Mouse (Mus musculus) layer of hippocampus, adult 18-20 months (tissue): ENCODE data around the gene Endog. TPM values are rescaled to one million over a fixed set of nuclear protein-coding genes. Genes with fewer than 3 reads are reported as not detected.
"Not testable (repeated sequence)": the region's sequence is repeated elsewhere in the genome, so short reads cannot be mapped to it uniquely, and the experiment has no call there.

Experiments
- DNase-seq, 2 experiments: peaks; one replicate each; pipeline ENCODE4 v3.0.0; 2022; ENCODE audit warnings: low spot score in 2 of 2
- long read RNA-seq: library from polyadenylated mRNA; stranded (forward); transcript quantifications from one replicate; pipeline ENCODE4 v2.0.0, GENCODE M21; 2021
- total RNA-seq, 2 experiments: library from RNA; stranded (reverse); gene quantifications; 2 replicates each; pipeline ENCODE4 v1.2.3; 2021

Endog gene
- total RNA-seq, result 10 to 100 TPM; 20.7 to 24.9 TPM
- long read RNA-seq, transcript Endog-201 (3 exons, 1,063 nt), result major isoform, 25 of 32 reads
- long read RNA-seq, partial matches to known transcripts, result 3 of 32 reads
- long read RNA-seq, other reads (novel, unspliced or antisense), result 4 of 32 reads

DNA sequence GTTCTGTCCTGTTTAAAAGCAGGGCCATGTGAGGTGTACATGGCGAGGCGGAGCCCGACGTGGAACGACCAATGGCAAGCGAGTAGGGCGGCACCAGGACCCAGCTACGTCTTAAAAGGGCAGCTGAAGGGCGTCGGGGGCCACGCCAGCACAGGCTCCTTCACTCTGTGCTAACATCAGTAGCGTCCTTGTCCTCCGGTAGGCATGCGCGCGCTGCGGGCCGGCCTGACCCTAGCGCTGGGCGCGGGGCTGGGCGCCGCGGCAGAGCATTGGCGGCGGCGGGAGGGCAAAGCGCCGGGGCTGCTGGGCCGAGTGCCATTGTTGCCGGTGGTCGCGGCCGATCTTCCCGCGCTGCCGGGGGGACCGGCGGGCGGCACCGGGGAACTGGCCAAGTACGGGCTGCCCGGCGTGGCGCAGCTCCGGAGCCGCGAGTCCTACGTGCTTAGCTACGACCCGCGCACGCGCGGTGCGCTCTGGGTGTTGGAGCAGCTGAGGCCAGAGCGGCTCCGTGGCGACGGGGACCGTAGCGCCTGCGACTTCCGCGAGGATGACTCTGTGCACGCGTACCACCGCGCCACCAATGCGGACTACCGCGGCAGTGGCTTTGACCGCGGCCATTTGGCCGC is at the start of gene Endog:
Gene Endog (plus strand): TSS at position 123 of the 626 bp plus-strand sequence.
- peak; percentile 79 to 92 for DNase-seq

DNA sequence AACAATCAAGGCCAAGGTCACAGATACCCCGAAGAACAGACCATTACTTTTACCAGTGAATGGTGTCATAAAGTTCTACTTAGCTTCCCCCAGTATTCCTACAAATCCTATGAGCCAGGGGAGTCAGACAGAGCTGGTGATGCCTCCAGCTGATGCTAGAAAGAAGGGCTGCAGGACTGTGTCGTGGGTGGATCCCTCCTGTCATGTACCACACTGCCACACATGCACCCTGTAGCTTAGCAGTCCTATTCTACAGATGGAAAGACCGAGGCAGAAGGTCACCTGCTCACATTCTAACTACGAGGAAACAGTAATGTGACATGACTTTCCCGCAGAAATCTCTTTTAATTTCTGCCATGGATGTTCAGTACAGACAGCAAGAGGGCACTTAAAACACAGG is 48.5 kb upstream of the Endog start:
- peak in 1 of 2 experiments; percentile 78 for DNase-seq

DNA sequence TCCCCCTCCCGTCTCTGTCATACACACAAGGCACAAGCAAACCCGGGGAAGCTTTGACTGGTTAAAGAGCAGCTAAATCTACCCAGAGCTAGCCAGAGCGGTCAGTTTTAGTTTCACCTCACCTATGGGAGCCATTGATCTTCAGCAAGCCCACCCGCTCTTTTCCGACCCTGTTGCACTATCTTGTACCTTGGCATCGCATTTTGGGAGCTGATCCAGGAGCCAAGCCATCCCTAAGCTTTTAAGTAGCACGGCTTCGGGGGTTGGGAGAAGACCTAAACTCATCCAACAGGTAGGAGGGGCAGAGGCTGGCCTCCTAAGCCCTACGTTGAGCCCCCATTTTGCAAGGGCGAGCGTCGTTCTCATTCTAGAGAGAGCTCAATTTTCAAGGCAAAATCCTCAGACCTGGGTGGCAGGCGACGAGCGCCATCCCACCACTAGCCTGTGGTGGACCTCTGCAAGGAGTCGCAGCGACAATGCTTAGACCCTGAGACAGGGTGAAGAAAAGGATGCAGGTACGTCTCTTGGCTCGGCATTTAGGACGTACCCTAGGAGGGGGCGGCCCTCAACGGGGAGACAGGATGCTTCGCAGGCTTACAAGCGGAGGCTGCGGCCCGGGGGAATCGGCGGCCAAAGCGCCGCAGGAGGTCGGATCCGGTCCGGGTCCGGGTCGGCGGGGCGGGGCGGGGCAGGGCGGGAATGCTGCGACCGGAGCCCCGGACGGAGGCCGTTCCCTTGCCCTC is 47.4 kb upstream of the Endog start:
- peak; percentile 35 to 53 for DNase-seq

DNA sequence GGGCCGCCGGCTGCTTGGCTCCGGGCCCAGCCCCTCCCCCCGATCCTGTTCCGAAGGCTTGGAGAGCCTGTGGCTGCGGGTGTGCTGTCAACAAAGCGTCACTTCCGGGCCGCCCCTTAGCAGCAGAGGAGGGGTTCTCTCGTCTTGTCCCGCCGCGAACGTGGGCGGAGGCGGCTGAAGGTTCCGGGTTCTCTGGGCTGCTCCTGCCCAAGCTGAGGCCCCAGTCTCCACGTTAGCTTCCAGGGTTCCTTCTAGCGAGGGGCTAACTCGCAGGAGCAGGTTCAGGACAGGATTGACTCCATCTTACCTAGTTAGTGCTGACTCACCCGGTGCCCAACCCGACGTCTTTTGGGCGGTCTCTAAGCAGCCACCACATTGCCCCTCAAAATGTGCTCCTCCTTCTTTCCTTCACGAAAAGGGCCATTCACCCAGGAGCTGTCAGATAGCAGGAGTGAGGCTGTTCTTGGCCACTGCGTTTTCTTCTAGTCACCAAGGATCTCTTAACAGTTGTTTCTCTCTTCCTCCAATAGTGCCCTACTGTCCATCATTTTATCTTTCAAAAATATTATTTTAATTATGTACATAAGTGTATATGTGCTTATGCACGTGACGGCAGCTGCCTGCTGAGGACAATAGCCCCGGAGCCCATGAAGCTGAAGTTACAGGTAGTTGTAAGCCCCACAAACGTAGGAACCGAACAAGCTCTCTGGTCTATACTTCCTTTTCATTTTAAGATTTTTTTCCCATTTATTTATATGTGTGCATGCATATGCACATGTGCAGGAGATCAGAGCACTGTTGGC is 46.6 kb upstream of the Endog start, which contains the start of gene Zer1:
Gene Zer1 (minus strand): TSS at position 114 of the 803 bp plus-strand sequence.
- peak; percentile 92 to 96 for DNase-seq

DNA sequence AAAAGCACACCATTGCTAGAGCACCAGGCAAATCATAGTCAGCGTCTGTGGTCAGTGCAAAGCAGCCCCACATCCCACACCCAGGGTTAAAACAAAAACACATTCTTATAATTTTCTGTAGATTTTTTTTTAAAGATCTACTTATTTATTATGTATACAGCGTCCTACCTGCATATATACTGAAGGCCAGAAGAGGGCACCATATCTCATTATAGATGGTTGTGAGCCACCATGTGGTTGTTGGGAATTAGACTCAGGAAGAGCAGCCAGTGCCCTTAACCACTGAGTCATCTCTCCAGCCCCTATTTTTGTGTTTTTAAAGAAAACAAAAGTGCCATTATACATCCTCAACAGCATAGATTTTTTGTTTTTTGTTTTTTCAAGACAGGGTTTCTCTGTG is 42.5 kb upstream of the Endog start:
- DNase-seq, result peak in 1 of 2 experiments; percentile 72

DNA sequence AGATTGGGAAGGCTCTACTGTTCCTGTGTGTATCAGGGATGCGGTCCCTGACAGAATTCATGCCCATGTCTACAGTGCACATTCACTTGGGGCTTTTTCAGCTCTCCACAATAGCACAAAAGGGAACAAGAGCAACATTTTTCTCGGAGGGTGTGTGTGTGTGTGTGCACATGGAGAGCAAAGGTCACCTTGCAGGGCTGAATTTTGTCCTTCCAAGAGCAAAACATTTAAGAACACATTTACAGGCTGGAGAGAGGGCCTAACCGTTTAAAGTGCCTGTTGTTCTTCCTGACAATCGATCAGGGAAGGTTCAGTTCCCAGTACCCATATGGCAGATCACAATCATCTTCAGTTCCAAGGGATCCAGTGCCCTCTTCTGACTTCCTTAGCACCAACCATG is 41.1 kb upstream of the Endog start:
- no peak for DNase-seq

DNA sequence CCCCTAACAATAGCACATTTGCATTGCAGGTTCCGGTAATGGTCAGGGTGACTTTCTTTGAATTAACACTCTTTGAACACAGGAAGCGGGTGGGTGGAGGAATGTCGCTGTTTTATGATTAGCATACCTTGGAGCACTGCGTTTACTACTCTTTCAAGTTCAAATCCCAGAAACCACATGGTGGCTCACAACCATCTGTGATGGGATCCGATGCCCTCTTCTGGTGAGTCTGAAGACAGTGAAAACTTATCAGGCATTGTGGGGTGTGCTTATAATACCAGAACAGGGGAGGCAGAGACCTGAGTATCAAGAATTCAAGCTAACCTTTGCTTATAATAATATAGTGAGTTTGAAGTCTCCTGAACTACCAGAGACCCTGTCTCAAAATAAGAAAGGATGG is 40.1 kb upstream of the Endog start:
- not testable (repeated sequence) for DNase-seq

DNA sequence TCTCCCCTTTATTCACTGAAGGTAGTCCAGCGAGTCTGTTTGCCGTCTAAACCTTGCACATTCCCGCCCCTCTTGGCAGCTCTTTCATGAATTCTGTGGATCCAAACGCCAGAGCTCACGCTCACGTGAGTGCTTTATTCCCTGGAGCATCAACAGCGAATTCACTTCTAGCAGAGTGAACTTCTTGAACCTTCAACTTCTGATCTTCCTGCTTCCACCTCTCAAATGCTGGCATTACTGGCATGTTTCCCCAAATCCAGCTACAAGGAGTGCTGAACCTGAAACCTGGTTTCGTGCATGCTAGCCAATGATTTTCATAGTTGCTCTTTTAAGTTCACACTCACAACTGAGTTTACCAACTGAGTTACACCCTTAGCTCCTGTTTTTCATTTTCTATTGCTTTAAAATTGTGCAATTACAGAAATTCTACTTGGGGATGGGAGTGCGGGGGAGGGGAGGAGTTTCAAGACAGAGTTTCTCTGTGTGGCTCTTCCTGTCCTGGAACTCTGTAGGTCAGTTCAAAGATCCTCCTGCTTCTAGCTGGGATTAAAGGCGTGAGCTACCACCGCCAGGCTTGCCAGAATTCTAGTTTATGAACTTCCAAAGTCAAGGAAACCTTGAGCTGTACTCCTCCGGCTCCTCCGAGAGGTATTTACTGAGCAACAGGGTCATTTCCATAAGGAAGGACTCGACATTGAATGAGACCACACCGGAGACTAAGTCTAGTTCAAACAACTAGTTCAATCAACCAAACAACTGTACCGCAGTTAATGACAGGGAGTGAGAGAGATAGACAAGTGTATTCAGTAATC is 38.3 kb upstream of the Endog start:
- DNase-seq, result no peak

DNA sequence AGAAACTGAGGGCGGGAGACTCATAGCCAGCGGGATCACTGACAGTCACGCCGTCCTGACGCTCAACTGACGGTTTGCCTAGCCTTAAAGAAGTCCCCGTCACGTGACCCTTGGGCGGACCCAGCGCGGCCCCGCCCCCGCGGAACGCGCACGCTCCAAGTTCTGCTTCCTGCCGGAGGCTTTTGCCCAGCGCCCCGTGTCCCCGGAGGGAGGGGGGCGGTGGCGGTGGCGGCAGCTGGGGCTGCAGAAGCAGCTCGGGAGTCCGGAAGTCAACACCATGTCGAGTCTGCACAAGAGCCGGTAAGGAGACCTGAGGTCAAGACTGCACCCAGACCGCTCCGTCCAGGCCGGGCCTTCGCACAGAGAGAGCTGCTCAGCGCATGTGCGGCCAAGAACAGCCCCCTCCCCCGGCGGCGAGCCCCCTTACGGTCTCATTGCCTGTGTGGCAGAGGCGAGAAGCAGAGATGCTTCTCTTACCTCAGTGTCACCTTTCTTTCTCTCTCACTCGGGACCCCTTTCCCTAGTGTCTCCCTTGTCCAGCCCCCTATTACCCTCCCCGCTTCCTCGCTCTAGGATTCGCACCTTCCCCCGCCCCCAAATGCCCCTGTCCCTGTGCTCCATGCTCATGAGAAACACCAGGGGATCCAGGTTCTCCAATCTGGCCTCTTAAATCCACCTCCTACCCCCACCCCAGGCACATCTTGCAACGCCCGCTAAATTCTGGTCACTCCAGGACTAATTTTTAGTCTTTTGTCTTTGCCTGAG is 37.5 kb upstream of the Endog start, which contains the start of gene Tbc1d13:
Gene Tbc1d13 (plus strand): TSS at position 134 of the 765 bp plus-strand sequence.
- DNase-seq, result peak; percentile 96 to 99

DNA sequence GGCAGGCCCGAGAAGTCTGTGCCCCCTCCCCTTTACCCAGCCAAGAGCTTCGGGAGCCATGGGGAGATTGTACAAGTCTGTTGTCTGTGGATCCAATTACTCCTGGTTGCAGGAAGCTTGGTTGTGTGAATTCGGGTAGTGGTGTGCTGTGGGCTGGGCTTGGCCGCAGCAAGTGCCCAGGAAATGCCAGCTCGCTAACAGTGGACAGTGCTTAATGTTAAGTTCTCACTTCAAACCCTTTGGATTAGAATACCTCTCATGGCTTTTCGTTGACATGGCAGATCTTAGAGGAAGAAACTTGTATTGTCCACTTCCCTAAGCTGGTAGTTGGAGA is 36.9 kb upstream of the Endog start:
- no peak for DNase-seq

DNA sequence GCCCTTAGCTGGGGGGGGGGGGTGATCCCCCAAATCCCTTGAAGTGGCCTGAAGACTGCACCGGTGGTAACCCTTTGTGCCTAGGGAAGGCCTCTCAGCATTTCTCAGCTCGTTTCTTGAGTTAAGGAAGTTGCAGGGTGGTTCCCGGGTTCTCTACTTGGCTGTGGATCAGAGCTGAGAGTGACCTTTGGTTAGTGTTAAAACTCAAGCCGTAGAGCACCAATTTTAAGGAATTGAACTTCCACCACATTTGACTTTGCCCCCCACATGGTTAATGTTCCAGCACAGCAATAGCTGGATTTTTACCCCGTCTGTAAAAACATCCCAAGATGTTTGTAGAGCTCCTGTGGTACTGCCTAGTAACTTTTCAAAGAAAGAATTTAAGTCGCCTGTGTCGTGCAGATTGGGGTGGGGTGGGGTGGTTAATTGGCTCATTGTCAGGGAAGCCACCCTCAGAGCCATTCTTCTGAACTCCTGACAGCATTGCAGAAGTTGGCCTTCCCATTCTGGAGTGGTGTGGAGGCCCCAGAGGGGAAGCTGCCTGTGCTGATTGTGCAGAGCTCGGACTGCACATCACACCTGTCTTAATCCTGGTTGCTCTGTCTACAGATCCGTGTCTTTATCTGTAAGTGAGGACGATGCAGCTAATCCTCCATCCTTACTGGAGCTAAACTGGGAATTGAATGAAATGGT is 36.2 kb upstream of the Endog start:
- DNase-seq, result no peak

DNA sequence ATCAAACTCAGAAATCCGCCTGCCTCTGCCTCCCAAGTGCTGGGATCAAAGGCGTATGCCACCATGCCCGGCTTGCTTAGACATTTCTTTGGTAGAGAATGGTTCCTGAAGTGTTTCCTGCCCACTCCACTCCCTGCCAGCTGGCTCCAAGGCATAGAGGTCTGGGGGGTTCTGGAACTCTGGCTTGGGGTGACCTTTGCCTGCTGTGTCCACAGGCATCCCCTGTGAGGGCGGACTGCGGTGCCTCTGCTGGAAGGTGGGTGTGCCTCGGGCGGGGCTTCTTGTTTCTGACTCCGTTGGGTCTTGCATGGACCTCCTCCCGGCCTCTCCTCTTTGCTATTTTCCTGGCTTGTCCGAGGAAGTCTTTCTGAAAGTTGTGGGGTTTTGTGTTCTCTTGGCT is 34.8 kb upstream of the Endog start:
- no peak for DNase-seq

DNA sequence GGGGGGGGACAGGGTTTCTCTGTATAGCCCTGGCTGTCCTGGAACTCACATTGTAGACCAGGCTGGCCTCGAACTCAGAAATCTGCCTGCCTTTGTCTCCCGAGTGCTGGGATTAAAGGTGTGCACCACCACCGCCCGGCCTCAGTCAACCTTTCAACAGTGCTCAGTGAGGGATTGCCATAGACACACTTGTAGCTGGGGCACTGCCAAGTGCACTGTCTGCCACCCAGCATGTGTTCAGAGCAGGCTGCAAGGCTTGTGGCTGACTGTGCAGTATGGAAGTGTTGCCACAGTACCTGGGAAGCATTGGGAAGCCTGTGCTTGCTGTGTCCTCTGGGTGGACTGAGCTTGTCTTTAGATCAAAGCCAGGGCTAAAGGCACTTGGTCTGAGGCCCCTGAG is 31.3 kb upstream of the Endog start:
- DNase-seq, result peak in 1 of 2 experiments; percentile 57

DNA sequence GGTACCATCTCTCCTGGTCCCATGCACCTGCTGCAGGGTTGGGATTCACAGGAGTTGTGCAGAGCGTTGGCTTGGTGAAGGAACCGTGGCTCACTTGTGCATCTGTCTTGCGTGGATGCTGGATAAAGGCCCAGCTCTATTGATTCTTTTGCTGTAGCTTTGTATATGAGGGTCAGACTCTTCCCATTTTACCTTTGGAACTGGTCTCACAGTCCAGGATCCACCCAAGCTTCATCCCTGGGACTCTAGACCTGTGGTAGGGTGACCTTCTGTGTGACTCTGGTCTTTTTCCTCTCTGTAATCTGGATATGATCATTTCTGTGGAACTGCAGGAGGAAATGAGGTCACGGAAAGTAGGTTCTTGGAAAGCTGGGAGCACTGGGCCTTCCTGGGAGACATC is 26.9 kb upstream of the Endog start:
- DNase-seq, result no peak

DNA sequence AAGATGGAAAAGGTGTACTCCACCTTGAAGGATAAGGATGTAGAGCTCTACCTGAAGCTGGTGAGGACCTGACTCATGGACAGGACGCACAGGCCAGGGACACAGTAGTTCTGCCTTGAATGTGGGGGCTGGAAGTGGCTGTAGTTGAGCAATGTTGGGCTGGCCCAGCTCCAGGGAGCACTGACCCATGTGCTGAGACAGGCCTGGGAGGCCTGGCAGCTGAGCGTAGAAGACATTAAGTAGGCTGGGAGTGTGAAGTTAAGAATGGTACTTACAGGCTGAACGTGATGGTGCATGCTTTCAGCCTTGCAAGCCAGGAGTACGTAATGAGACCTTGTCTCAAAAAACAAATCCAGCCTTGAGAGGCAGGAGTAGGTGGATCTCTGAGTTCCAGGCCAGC is 23.8 kb upstream of the Endog start:
- no peak for DNase-seq

DNA sequence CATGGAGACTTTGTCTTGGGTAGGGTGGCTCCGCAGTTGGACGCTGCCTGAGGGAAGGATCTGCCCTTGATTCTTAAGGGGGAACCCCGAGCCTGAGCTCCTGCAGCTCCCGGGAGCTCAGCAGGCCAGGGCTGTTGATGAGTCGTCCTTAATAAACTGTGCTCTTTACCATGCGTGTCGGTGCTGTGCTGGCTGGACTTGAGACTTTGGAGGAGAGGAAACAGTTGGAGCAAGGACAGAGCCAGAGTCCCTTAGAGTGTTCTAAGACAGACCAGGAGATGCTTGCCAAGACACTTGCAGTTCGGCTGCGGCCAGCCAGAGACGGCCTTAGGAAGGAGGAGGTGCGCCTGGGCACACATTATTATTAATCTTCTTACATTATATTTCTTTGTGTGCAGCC is 19.5 kb upstream of the Endog start:
- no peak for DNase-seq

DNA sequence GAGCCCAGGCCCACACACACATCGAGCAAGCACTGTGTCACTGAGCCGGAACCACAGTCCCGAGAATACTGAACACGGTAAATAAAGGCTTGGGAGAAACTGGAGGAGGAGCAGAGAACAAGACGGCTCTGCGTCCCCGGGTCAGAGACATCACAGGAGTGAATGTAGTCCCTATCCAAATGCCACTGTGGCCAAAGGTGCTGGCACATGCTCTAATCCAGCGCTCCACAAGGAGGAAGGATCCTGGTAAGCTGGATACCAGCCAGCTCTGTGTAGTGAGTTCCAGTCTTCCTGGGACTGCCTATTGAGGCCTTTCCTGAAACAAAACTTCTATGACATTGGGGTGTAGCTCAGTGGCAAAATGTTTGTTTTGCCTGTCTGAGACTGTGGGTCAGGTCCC is 18.7 kb upstream of the Endog start:
- no peak for DNase-seq

DNA sequence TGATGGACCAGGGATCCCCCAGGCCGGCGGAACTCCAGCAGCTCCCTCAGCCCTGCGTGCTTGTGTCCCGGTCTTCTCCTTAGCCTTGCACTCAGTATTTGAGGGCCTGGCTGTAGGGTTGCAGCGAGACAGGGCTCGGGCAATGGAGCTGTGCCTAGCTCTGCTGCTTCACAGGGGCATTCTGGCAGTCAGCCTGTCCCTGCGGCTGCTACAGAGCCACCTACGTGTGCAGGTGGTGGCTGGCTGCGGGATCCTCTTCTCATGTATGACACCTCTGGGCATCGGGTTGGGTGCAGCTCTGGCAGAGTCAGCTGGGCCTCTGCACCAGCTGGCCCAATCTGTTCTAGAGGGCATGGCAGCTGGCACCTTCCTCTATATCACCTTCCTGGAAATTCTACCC is 11.4 kb upstream of the Endog start:
- not testable (repeated sequence) for DNase-seq

DNA sequence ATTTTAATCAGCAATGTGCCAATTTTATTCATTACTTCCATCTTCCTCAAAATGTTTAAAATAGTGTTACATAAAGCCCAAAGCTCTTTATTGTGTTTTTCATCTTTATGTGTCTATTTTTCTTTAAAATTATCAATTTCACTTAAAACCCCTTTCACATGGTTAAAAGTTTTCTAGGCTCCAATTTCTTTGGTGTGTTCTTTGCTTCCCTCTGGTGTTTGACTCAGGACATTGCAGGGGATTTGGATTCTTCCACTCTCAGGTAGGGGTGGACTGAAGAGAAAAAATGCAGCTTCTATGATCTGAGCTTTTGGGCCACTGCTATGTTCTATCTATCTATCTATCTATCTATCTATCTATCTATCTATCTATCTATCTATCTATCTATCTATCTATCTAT is 9.5 kb upstream of the Endog start:
- peak in 1 of 2 experiments; percentile 61 for DNase-seq
